Mouse (Mus musculus) stomach, postnatal 0 days (tissue): ENCODE measurements around the gene Fam227b.

Experiments used
- CTCF ChIP-seq: IDR thresholded peaks from 2 replicates; pipeline ENCODE4 v1.5.1; 2016; ENCODE audit warnings: antibody characterized with exemption, low read depth, mild to moderate bottlenecking, moderate library complexity
- EP300 ChIP-seq: optimal IDR thresholded peaks from 2 replicates; pipeline ENCODE3; 2016; ENCODE audit warnings: antibody characterized with exemption

- no peak for TF ChIP-seq EP300
- TF ChIP-seq CTCF = no peak
Measured at GRCm38 (mm10) chr2:126036121-126036520, 115.7 kb downstream of the Fam227b start.
